Mouse (Mus musculus): ENCODE data around the gene Iqcd. TPM values are rescaled to one million over a fixed set of nuclear protein-coding genes. Genes with fewer than 3 reads are reported as not detected.

Iqcd gene
- polyA plus RNA-seq, 1 experiment from 2014 or later = 0.67 TPM

DNA sequence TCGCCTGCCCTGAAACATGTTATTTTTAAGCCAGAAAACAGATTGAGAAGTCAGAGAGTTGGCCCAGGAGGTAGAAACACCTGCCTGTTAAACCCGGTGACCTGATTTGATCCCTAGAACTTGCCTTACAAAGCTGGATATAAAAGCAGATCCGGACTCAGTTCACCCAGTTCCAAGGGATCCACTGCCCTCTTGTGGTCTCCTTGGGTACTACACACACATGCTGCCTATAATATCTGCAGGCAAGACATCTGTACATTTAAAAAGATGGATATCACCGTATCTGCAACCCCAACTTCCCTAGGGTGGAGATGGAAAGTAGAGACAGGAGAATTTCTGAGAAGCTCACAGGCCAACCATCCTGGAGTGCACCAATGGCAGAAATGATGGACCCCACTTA is 27.1 kb downstream of the Iqcd start:
- ATAC-seq (ENCODE audit: insufficient read depth, low FRiP score) = no peak
- Histone ChIP-seq H3K4me1 (ENCODE audit: control insufficient read depth, insufficient read depth, low read length) (peaks cover 9% of the 10 kb centered on the region), H3K27me3 (ENCODE audit: control insufficient read depth, insufficient read depth, low read length) (no peaks in the 10 kb centered on the region), H3K9ac (ENCODE audit: low read length) (no peak overlapping the region), H3K4me2 (ENCODE audit: low read depth, low read length) (no peak overlapping the region), H3K4me3 (replicated peaks; ENCODE audit: low read length) (no peak overlapping the region), H3K36me3 (ENCODE audit: control insufficient read depth, insufficient read depth, low read length) (peaks cover 36% of the 10 kb centered on the region), H3K27ac (ENCODE audit: low read length) (no peak overlapping the region), H3K9me3 (replicated peaks; ENCODE audit: control insufficient read depth, low read length) (peaks cover 6% of the 10 kb centered on the region; the same call in 1 of the 2 replicates)
- WGBS = 92% methylated on average over 4 of the region's 4 CpGs

DNA sequence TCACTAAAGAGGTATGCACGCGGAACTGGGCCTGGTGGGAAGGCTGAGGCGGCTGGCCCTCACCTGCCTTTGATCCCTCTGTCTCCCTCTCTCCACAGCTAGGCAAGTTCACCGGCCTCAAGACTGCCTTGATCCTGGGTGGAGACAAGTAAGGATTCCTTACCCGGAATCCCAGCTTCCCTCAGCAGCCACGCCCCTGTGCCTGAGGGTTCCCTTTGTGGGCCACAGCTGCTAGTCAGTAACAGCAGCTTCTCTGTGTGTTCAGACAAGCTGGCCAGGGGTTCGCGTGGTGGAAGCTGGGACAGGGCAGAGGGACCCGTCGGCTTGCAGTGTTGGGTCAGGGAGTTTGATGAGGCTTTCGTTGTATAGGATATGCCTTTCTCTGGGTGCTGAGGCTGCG is 30.0 kb downstream of the Iqcd start:
- H3K9ac ChIP-seq (ENCODE audit: low read length) = no peak overlapping the region
- no peak overlapping the region for H3K27ac ChIP-seq (ENCODE audit: low read length)
- 81% methylated on average over 12 of the region's 12 CpGs for WGBS
- no peak overlapping the region for H3K4me2 ChIP-seq (ENCODE audit: low read depth, low read length)
- ATAC-seq (ENCODE audit: insufficient read depth, low FRiP score) = no peak
- H3K4me3 ChIP-seq (replicated peaks; ENCODE audit: low read length) = no peak overlapping the region
- H3K9me3 ChIP-seq (replicated peaks; ENCODE audit: control insufficient read depth, low read length) = peaks cover 6% of the 10 kb centered on the region; the same call in 1 of the 2 replicates
- peaks cover 40% of the 10 kb centered on the region for H3K36me3 ChIP-seq (ENCODE audit: control insufficient read depth, insufficient read depth, low read length)
- no peaks in the 10 kb centered on the region for H3K4me1 ChIP-seq (ENCODE audit: control insufficient read depth, insufficient read depth, low read length)
- no peaks in the 10 kb centered on the region for H3K27me3 ChIP-seq (ENCODE audit: control insufficient read depth, insufficient read depth, low read length)

DNA sequence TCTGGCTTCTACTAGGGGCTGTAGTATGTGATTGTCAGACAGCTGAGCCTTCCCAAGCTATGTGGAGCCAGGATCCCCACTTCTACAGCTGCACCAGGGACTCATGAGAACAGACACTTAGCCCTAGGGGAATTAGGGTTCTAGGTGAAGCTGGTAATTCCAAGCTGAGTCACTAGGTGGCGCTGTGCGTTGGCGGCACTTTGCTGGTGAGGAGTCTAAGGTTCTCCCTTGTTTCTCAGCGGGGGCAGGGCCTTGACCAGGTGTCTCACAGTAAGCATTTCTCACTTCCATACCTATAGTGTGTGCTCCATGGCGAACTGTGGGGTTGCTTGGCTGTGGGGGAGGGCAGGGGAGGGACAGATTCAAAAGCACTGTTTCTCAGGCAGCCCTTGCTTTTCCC is 30.4 kb downstream of the Iqcd start:
- WGBS = 18% methylated on average over 5 of the region's 5 CpGs

DNA sequence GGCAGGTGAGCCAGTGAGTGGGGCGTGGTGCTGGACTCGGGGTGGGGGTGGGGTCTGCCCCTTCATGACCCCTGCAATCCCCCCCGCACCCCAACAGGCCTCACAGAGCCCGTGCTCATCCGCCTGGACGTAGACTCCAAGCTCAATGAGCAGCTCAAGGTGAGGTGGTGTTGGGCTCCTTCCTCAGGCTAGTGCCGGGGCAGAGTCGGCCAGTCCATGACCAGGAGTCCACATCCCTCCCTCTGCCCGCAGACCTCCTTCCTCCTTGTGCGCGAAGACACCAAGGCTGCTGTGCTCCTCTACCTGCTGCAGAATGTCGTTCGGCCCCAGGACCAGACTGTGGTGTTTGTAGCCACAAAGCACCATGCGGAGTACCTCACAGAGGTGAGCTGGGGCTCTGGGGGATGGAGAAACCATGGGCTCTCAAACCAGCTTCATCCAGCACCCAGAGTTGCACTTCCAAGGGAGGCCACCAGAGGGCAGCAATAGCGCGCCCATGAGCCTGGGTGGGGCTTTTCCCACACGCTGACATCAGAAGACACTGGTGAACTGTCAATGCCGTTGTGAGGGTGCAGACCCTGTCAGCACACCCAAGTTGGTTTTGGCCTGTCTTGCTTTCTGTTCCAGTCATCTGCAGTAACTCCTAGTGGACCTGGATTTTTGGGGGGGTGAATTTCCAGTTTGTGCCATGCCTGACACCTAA is 31.7 kb downstream of the Iqcd start:
- H3K4me3 ChIP-seq (replicated peaks; ENCODE audit: low read length) = no peak overlapping the region
- no peaks in the 10 kb centered on the region for H3K4me1 ChIP-seq (ENCODE audit: control insufficient read depth, insufficient read depth, low read length)
- H3K4me2 ChIP-seq (ENCODE audit: low read depth, low read length) = no peak overlapping the region
- 69% methylated on average over 18 of the region's 18 CpGs for WGBS
- peaks cover 6% of the 10 kb centered on the region; the same call in 1 of the 2 replicates for H3K9me3 ChIP-seq (replicated peaks; ENCODE audit: control insufficient read depth, low read length)
- H3K9ac ChIP-seq (ENCODE audit: low read length) = no peak overlapping the region
- H3K27me3 ChIP-seq (ENCODE audit: control insufficient read depth, insufficient read depth, low read length) = no peaks in the 10 kb centered on the region
- no peak for ATAC-seq (ENCODE audit: insufficient read depth, low FRiP score)
- no peak overlapping the region for H3K27ac ChIP-seq (ENCODE audit: low read length)
- peaks cover 47% of the 10 kb centered on the region for H3K36me3 ChIP-seq (ENCODE audit: control insufficient read depth, insufficient read depth, low read length)

More for the DNA sequence above, 30.4 kb downstream of the Iqcd start:
- no peaks in the 10 kb centered on the region for H3K4me1 ChIP-seq (ENCODE audit: control insufficient read depth, insufficient read depth, low read length)
- peaks cover 40% of the 10 kb centered on the region for H3K36me3 ChIP-seq (ENCODE audit: control insufficient read depth, insufficient read depth, low read length)
- H3K9ac ChIP-seq (ENCODE audit: low read length) = no peak overlapping the region
- no peaks in the 10 kb centered on the region for H3K27me3 ChIP-seq (ENCODE audit: control insufficient read depth, insufficient read depth, low read length)
- H3K9me3 ChIP-seq (replicated peaks; ENCODE audit: control insufficient read depth, low read length) = peaks cover 6% of the 10 kb centered on the region; the same call in 1 of the 2 replicates
- no peak for ATAC-seq (ENCODE audit: insufficient read depth, low FRiP score)
- H3K4me3 ChIP-seq (replicated peaks; ENCODE audit: low read length) = no peak overlapping the region
- H3K27ac ChIP-seq (ENCODE audit: low read length) = no peak overlapping the region
- H3K4me2 ChIP-seq (ENCODE audit: low read depth, low read length) = no peak overlapping the region

DNA sequence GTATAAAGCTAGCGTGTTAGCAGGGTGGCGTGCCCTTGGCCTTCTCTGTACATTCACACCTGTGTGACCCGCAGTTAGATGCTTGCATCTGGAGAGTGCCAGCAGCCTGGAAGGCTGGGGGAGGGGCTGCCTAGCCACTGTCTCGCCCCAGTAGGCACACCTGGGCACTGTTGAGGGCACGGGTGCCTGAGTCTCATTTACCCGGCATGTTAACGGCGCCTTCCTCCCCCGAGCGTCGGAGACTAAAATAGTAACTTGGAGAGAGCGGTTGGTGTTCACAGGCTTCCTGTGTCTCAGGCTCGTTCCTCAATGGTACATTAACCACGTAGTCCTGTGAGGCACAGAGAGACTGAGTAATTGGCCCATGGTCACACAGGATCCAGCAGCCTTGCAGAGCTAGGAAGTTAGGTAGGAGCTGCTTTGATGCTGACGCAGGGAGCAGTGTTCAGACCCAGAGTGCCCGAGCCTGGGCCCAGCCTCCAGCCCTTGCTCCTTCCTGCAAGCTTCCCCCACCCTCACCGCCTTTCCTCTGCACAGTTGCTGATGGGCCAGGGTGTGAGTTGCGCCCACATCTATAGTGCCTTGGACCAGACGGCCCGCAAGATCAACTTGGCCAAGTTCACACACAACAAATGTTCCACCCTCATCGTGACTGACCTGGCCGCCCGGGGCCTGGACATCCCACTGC is 32.4 kb downstream of the Iqcd start:
- peaks cover under 1% of the 10 kb centered on the region; the same call in 1 of the 2 replicates for H3K9me3 ChIP-seq (replicated peaks; ENCODE audit: control insufficient read depth, low read length)
- H3K9ac ChIP-seq (ENCODE audit: low read length) = no peak overlapping the region
- no peak for ATAC-seq (ENCODE audit: insufficient read depth, low FRiP score)
- H3K36me3 ChIP-seq (ENCODE audit: control insufficient read depth, insufficient read depth, low read length) = peaks cover 47% of the 10 kb centered on the region
- no peak overlapping the region for H3K27ac ChIP-seq (ENCODE audit: low read length)
- H3K4me1 ChIP-seq (ENCODE audit: control insufficient read depth, insufficient read depth, low read length) = no peaks in the 10 kb centered on the region
- no peaks in the 10 kb centered on the region for H3K27me3 ChIP-seq (ENCODE audit: control insufficient read depth, insufficient read depth, low read length)
- H3K4me2 ChIP-seq (ENCODE audit: low read depth, low read length) = no peak overlapping the region
- H3K4me3 ChIP-seq (replicated peaks; ENCODE audit: low read length) = no peak overlapping the region
- WGBS = 89% methylated on average over 23 of the region's 23 CpGs

DNA sequence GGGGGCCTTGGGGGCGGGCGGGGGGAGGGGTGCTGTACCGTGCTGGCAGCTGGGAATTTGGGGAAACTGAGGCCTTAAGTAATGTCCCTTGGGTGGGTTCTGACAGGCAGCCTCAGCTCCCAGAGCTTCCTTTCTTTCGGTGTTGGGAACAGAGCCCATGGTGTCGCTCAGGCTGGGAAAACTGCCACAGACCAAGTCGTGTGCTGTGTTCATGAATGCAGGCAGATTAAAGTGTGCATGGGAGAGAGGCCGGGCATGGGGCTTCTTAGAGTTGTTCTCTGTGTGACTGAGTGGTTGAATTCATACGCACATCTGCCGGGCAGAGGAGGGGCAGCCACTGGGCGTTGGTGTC is 33.0 kb downstream of the Iqcd start:
- Histone ChIP-seq H3K36me3 (ENCODE audit: control insufficient read depth, insufficient read depth, low read length) (peaks cover 47% of the 10 kb centered on the region), H3K9ac (ENCODE audit: low read length) (no peak overlapping the region), H3K4me2 (ENCODE audit: low read depth, low read length) (no peak overlapping the region), H3K4me1 (ENCODE audit: control insufficient read depth, insufficient read depth, low read length) (no peaks in the 10 kb centered on the region), H3K27me3 (ENCODE audit: control insufficient read depth, insufficient read depth, low read length) (no peaks in the 10 kb centered on the region), H3K27ac (ENCODE audit: low read length) (no peak overlapping the region), H3K9me3 (replicated peaks; ENCODE audit: control insufficient read depth, low read length) (no peaks in the 10 kb centered on the region), H3K4me3 (replicated peaks; ENCODE audit: low read length) (no peak overlapping the region)
- WGBS = 91% methylated on average over 10 of the region's 10 CpGs
- no peak for ATAC-seq (ENCODE audit: insufficient read depth, low FRiP score)

DNA sequence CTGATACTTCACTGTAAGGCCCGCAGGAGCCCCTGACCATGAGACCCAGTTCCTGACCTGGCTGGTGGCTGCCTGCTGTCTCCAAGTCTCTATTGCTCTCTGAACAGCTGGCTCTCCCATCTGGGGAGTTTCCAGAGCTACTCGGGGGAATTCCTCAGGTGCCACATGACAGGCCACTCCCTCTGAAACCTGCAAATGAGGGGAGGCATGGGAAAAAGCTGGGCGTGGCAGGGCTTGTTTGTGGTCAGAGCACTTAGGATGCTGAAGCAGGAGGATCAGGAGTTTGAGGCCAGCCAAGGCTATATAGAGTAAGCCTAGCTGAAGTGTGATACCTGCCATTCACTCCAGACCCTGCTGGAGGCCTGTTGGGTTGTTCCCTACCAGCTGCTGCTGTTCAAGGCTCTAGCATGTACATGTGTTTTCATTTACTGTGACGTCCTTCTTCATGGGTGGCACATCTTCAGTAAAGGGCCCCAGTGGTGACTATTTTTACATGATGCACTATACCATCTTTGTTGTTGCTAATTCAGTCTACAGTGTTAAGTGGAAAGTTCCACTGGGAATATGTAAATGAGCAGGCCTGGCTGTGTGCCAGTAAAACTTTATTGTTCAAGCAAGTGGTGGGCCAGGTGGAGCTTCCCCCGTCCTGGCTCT is 33.5 kb downstream of the Iqcd start:
- Histone ChIP-seq H3K4me1 (ENCODE audit: control insufficient read depth, insufficient read depth, low read length) (no peaks in the 10 kb centered on the region), H3K27ac (ENCODE audit: low read length) (no peak overlapping the region), H3K9ac (ENCODE audit: low read length) (no peak overlapping the region), H3K4me3 (replicated peaks; ENCODE audit: low read length) (no peak overlapping the region), H3K4me2 (ENCODE audit: low read depth, low read length) (no peak overlapping the region), H3K9me3 (replicated peaks; ENCODE audit: control insufficient read depth, low read length) (no peaks in the 10 kb centered on the region), H3K36me3 (ENCODE audit: control insufficient read depth, insufficient read depth, low read length) (peaks cover 42% of the 10 kb centered on the region), H3K27me3 (ENCODE audit: control insufficient read depth, insufficient read depth, low read length) (no peaks in the 10 kb centered on the region)
- WGBS = 74% methylated on average over 5 of the region's 5 CpGs
- no peak for ATAC-seq (ENCODE audit: insufficient read depth, low FRiP score)

DNA sequence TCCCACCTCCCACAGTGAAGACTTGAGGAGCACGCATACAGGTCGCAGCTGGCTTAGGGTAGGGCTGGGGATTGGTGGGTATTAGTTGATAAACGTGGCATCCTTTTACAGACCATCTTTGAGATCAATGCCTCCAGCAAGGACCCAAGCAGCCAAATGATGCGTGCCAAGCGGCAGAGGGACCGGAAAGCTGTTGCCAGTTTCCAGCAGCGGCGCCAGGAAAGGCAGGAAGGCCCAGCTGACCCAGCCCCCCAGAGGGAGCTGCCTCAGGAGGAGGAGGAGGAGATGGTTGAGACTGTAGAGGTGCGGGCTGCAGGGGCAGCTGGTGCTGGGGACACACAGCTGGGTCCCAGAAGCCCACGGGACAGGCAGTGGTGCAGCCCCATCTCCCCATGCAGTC is 35.6 kb downstream of the Iqcd start:
- Histone ChIP-seq H3K36me3 (ENCODE audit: control insufficient read depth, insufficient read depth, low read length) (peaks cover 31% of the 10 kb centered on the region), H3K9me3 (replicated peaks; ENCODE audit: control insufficient read depth, low read length) (no peaks in the 10 kb centered on the region), H3K9ac (ENCODE audit: low read length) (no peak overlapping the region), H3K4me3 (replicated peaks; ENCODE audit: low read length) (no peak overlapping the region), H3K27ac (ENCODE audit: low read length) (no peak overlapping the region), H3K27me3 (ENCODE audit: control insufficient read depth, insufficient read depth, low read length) (no peaks in the 10 kb centered on the region), H3K4me1 (ENCODE audit: control insufficient read depth, insufficient read depth, low read length) (0 out of 2 replicates have a peak, but pooled peaks cover 3% of the 10 kb centered on the region), H3K4me2 (ENCODE audit: low read depth, low read length) (no peak overlapping the region)
- no peak for ATAC-seq (ENCODE audit: insufficient read depth, low FRiP score)
- 95% methylated on average over 10 of the region's 10 CpGs for WGBS

DNA sequence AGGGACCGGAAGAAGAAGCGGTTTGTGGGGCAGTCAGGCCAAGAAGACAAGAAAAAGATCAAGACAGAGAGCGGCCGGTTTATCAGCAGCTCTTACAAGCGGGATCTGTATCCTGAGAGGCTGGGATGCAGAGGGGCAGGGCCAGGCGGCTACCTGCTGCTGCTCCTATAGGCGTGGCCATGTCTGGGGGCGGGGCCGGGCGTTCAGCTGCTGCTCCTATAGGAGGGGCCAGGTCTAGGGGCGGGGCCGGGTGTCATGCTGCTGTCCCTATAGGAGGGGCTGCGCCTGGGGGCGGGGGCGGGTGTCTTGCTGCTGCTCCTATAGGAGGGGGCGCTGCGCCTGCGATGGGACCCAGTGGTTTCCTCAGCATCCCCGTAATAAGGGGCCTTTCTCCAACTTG is 37.6 kb downstream of the Iqcd start:
- Histone ChIP-seq H3K36me3 (ENCODE audit: control insufficient read depth, insufficient read depth, low read length) (peaks cover 21% of the 10 kb centered on the region; the same call in 1 of the 2 replicates), H3K9me3 (replicated peaks; ENCODE audit: control insufficient read depth, low read length) (no peaks in the 10 kb centered on the region), H3K4me1 (ENCODE audit: control insufficient read depth, insufficient read depth, low read length) (0 out of 2 replicates have a peak, but pooled peaks cover 3% of the 10 kb centered on the region), H3K9ac (ENCODE audit: low read length) (no peak overlapping the region), H3K27ac (ENCODE audit: low read length) (no peak overlapping the region), H3K4me3 (replicated peaks; ENCODE audit: low read length) (no peak overlapping the region), H3K4me2 (ENCODE audit: low read depth, low read length) (no peak overlapping the region), H3K27me3 (ENCODE audit: control insufficient read depth, insufficient read depth, low read length) (peaks cover 4% of the 10 kb centered on the region; the same call in 1 of the 2 replicates)
- 41% methylated on average over 19 of the region's 19 CpGs for WGBS
- peak; percentile 49; the same call in 1 of the 2 replicates for ATAC-seq (ENCODE audit: insufficient read depth, low FRiP score)
